Mouse (Mus musculus) lung, embryonic 14.5 days (tissue): Measurements from ENCODE around the gene Ly6g5c. TPM values are rescaled to one million over a fixed set of nuclear protein-coding genes. Genes with fewer than 3 reads are reported as not detected.

Experiments used
- ATAC-seq: fragments of 200-750 bp; cut with Nextera tagmentation; 2 replicates; pipeline ENCODE4 v1.8.0; 2017; ENCODE audit warnings: mild to moderate bottlenecking, moderate TSS enrichment, moderate library complexity; ENCODE audit not compliant: insufficient read depth
- DNase-seq: peaks from one replicate; pipeline ENCODE4 v3.0.0-alpha.2; 2015
- H3K27ac ChIP-seq: fragments of 300-500 bp; sonication (generic); 2 replicates; pipeline ENCODE4 v1.5.1; 2014; ENCODE audit warnings: low read depth, mild to moderate bottlenecking, moderate library complexity
- H3K27me3 ChIP-seq: fragments of 300-500 bp; sonication (generic); 2 replicates; pipeline ENCODE4 v1.6.1; 2014; ENCODE audit warnings: low read length, control low read depth; ENCODE audit not compliant: insufficient read depth
- H3K36me3 ChIP-seq: fragments of 300-500 bp; sonication (generic); 2 replicates; pipeline ENCODE4 v1.6.1; 2014; ENCODE audit warnings: control low read depth; ENCODE audit not compliant: insufficient read depth
- H3K4me1 ChIP-seq: fragments of 300-500 bp; sonication (generic); 2 replicates; pipeline ENCODE4 v1.6.1; 2014; ENCODE audit warnings: antibody characterized with exemption, control low read depth; ENCODE audit not compliant: insufficient read depth
- H3K4me2 ChIP-seq: fragments of 300-500 bp; sonication (generic); 2 replicates; pipeline ENCODE4 v1.6.1; 2014; ENCODE audit warnings: mild to moderate bottlenecking
- H3K4me3 ChIP-seq: fragments of 300-500 bp; sonication (generic); 2 replicates; pipeline ENCODE4 v1.5.1; 2014; ENCODE audit warnings: low read depth, low read length
- H3K9ac ChIP-seq: fragments of 300-500 bp; sonication (generic); 2 replicates; pipeline ENCODE4 v1.6.1; 2014
- H3K9me3 ChIP-seq: fragments of 300-500 bp; sonication (generic); 2 replicates; pipeline ENCODE4 v1.6.1; 2016; ENCODE audit warnings: low read depth, low read length, control low read depth
- CTCF ChIP-seq: IDR thresholded peaks from 2 replicates; pipeline ENCODE4 v1.5.1; 2016; ENCODE audit warnings: antibody characterized with exemption, low read depth
- WGBS: fragments of 180-500 bp; shearing (Covaris S2); extraction: QIAGEN DNeasy Blood & Tissue Kit; methylation state at CpG from one replicate; pipeline ENCODE4 v1.1.7; 2014; 5-methylcytosine and 5-hydroxymethylcytosine counted together
- polyA plus RNA-seq: library from polyadenylated mRNA; unstranded; fragments of >200 nt; fragmentation: Nextera tagmentation; extraction: Ambion mirVana; gene quantifications from 2 replicates; pipeline ENCODE4 v1.2.1, GENCODE M21; 2014

The Ly6g5c gene
- not detected in 2 replicates for polyA plus RNA-seq

DNA sequence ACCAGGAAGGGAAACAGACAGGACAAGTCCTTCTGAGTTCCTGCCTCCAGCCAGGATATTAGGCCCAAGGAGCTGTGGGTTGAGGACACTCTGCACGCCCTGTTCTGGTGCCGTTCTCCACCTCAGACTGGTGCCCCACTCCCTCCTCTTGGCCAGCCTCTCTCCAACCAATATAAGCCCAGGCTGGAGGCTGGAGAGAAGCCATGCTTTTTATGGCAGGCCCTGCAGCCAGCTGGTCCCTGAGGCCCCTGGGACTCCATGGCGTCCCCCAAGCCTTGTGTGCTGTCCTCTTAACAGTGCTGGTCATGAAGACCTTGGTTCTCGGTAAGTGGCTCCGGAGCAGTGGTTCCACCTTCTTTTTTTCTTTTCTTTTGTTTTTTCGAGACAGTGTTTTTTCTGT, at the start of gene Ly6g5c:
Ly6g5c (plus strand) TSS at position 183 of the 400 bp plus-strand sequence.
- H3K4me2 ChIP-seq = no peak within 1 kb of the TSS
- H3K4me3 ChIP-seq = no peak within 1 kb of the TSS
- ATAC-seq (no peak), DNase-seq (no peak)
- H3K9me3 ChIP-seq = no peaks in the 10 kb centered on the region
- no peak within 1 kb of the TSS for H3K9ac ChIP-seq
- no peak for TF ChIP-seq CTCF
- H3K36me3 ChIP-seq = peaks cover 10% of the 10 kb centered on the region; the same call in 1 of the 2 replicates
- 84% methylated on average over 6 of the region's 6 CpGs for WGBS
- no peak within 1 kb of the TSS for H3K27ac ChIP-seq
- no peaks in the 10 kb centered on the region for H3K4me1 ChIP-seq
- no peaks in the 10 kb centered on the region for H3K27me3 ChIP-seq

GRCm38 (mm10) chr17:35058316-35058715, 49.8 kb upstream of the Ly6g5c start:
- 49% methylated on average over 9 of the region's 9 CpGs for WGBS
- no peaks in the 10 kb centered on the region for H3K27me3 ChIP-seq
- no peaks in the 10 kb centered on the region for H3K9me3 ChIP-seq
- no peak for TF ChIP-seq CTCF
- H3K4me3 ChIP-seq = peak overlapping the region; percentile 84
- DNase-seq (no peak), ATAC-seq (peak; percentile 0; the same call in 1 of the 2 replicates)
- peaks cover 10% of the 10 kb centered on the region for H3K4me1 ChIP-seq
- peaks cover 83% of the 10 kb centered on the region for H3K36me3 ChIP-seq
- 0 out of 2 replicates have a peak overlapping the region, but pooled peaks have one; percentile 83 for H3K9ac ChIP-seq
- peak overlapping the region; percentile 93; the same call in 1 of the 2 replicates for H3K27ac ChIP-seq
- peak overlapping the region; percentile 97 for H3K4me2 ChIP-seq

GRCm38 (mm10) chr17:35058911-35059892, 48.9 kb upstream of the Ly6g5c start, which contains the start of gene Ddah2:
Gene Ddah2 (plus strand): TSS chr17:35059035.
- peak; percentile 75 for TF ChIP-seq CTCF
- peak within 1 kb of the TSS; percentile 84 for H3K4me3 ChIP-seq
- peak; percentile 92 for ATAC-seq
- H3K27ac ChIP-seq = peak within 1 kb of the TSS; percentile 93
- no peaks in the 10 kb centered on the region for H3K9me3 ChIP-seq
- H3K36me3 ChIP-seq = peaks cover 74% of the 10 kb centered on the region
- H3K4me2 ChIP-seq = peak within 1 kb of the TSS; percentile 97
- no peaks in the 10 kb centered on the region for H3K27me3 ChIP-seq
- under 1% methylated on average over 57 of the region's 57 CpGs for WGBS
- peak within 1 kb of the TSS; percentile 83 for H3K9ac ChIP-seq
- peaks cover 10% of the 10 kb centered on the region for H3K4me1 ChIP-seq
- peak; percentile 99 for DNase-seq

- no peak for ATAC-seq
- Histone ChIP-seq H3K9me3 (no peaks in the 10 kb centered on the region), H3K4me2 (peak overlapping the region; percentile 97), H3K27me3 (no peaks in the 10 kb centered on the region), H3K4me3 (peak overlapping the region; percentile 84), H3K27ac (peak overlapping the region; percentile 93), H3K9ac (peak overlapping the region; percentile 83), H3K4me1 (peaks cover 10% of the 10 kb centered on the region), H3K36me3 (peaks cover 65% of the 10 kb centered on the region)
- DNase-seq = no peak
- WGBS = 24% methylated on average over 14 of the region's 14 CpGs
- TF ChIP-seq CTCF = no peak
Observed at GRCm38 (mm10) chr17:35060071-35060470, 48.0 kb upstream of the Ly6g5c start.

DNA sequence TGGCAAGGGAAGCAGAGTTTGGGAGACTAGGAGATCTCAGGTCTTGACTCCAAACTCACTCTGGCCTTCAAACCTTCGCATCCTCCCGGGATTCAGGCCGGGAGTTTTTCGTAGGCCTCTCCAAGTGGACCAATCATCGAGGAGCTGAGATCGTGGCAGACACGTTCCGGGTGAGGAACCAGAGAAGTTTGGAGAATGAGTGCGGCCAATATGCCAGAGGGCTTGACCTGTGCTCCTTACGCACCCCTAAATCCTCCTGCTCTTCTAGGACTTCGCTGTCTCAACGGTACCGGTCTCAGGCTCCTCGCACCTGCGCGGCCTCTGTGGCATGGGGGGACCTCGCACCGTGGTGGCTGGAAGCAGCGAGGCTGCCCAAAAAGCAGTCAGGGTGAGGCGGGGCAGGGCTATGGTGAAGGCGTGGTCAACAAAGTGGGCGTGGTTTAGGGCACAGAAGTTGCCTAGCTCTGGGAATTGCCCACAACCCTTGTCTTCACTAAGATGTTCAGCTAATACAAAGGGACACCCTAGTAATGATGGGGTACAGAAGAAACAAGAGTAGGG, 47.3 kb upstream of the Ly6g5c start:
- H3K27me3 ChIP-seq = 0 out of 2 replicates have a peak, but pooled peaks cover 5% of the 10 kb centered on the region
- no peak for DNase-seq
- peaks cover 58% of the 10 kb centered on the region for H3K36me3 ChIP-seq
- no peaks in the 10 kb centered on the region for H3K9me3 ChIP-seq
- peak overlapping the region; percentile 83 for H3K9ac ChIP-seq
- H3K4me3 ChIP-seq = peak overlapping the region; percentile 84
- peaks cover 10% of the 10 kb centered on the region for H3K4me1 ChIP-seq
- H3K27ac ChIP-seq = no peak overlapping the region
- no peak for ATAC-seq
- no peak for TF ChIP-seq CTCF
- peak overlapping the region; percentile 97 for H3K4me2 ChIP-seq
- 60% methylated on average over 22 of the region's 22 CpGs for WGBS

GRCm38 (mm10) chr17:35061299-35061698, 46.8 kb upstream of the Ly6g5c start:
- Histone ChIP-seq H3K4me3 (0 out of 2 replicates have a peak overlapping the region, but pooled peaks have one; percentile 84), H3K27me3 (peaks cover 8% of the 10 kb centered on the region; the same call in 1 of the 2 replicates), H3K9ac (no peak overlapping the region), H3K27ac (no peak overlapping the region), H3K4me2 (no peak overlapping the region; the same call in 1 of the 2 replicates), H3K4me1 (peaks cover 10% of the 10 kb centered on the region), H3K36me3 (peaks cover 53% of the 10 kb centered on the region), H3K9me3 (no peaks in the 10 kb centered on the region)
- TF ChIP-seq CTCF = no peak
- WGBS = 71% methylated on average over 8 of the region's 8 CpGs
- ATAC-seq (no peak), DNase-seq (no peak)

DNA sequence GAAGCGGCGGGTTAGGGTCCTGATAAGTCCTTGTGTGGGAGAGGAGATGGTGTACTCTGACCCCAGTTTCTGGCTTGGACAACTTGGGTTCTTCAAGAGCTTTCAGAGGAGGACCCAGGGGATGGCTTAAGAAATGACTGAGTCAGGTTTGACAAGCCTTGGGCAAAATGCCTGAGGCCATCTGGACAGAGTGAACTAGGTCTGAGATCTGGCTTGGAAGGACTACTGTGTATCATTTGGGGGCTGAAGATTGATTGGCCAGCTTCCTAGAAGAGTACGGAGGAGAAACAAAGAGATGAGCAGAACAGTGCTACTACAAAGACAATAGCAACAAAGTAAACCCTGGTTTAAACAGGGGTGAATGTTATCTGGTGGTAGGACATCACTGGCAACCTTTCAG, 44.6 kb upstream of the Ly6g5c start:
- H3K36me3 ChIP-seq = peaks cover 33% of the 10 kb centered on the region
- peaks cover 17% of the 10 kb centered on the region for H3K27me3 ChIP-seq
- H3K4me1 ChIP-seq = peaks cover 10% of the 10 kb centered on the region
- DNase-seq (no peak), ATAC-seq (no peak)
- H3K4me2 ChIP-seq = no peak overlapping the region
- H3K9me3 ChIP-seq = no peaks in the 10 kb centered on the region
- no peak overlapping the region for H3K4me3 ChIP-seq
- TF ChIP-seq CTCF = no peak
- no peak overlapping the region for H3K27ac ChIP-seq
- 86% methylated on average over 3 of the region's 3 CpGs for WGBS
- no peak overlapping the region for H3K9ac ChIP-seq
